Mouse (Mus musculus) liver, adult 2 months (tissue): Measurements from ENCODE around the gene Asl. TPM values are rescaled to one million over a fixed set of nuclear protein-coding genes. Genes with fewer than 3 reads are reported as not detected.

Experiments
- DNase-seq: peaks from one replicate; pipeline ENCODE4 v3.0.0-alpha.2; 2011; ENCODE audit warnings: low read depth, low spot score; ENCODE audit errors: extremely low read depth
- H3K27ac ChIP-seq: fragments of 200-500 bp; replicated peaks from 2 replicates; pipeline ENCODE4 v1.5.1; 2012; ENCODE audit warnings: low read depth, mild to moderate bottlenecking, control low read depth, inconsistent platforms, low read length; ENCODE audit not compliant: insufficient read depth
- H3K27me3 ChIP-seq: fragments of 200-500 bp; 2 replicates; pipeline ENCODE4 v1.6.1; 2012; ENCODE audit warnings: mild to moderate bottlenecking, moderate library complexity, low read length, inconsistent platforms; ENCODE audit not compliant: control insufficient read depth, insufficient read depth
- H3K36me3 ChIP-seq: fragments of 200-500 bp; 2 replicates; pipeline ENCODE4 v1.6.1; 2012; ENCODE audit warnings: low read length, inconsistent platforms; ENCODE audit not compliant: control insufficient read depth, insufficient read depth
- H3K4me1 ChIP-seq: fragments of 200-500 bp; 2 replicates; pipeline ENCODE4 v1.6.1; 2011; ENCODE audit warnings: low read length; ENCODE audit not compliant: control insufficient read depth, insufficient read depth
- H3K4me3 ChIP-seq: fragments of 200-500 bp; 2 replicates; pipeline ENCODE4 v1.5.1; 2011; ENCODE audit warnings: low read depth, mild to moderate bottlenecking, control low read depth, low read length, moderate library complexity; ENCODE audit not compliant: insufficient read depth
- H3K79me2 ChIP-seq: fragments of 200-500 bp; 2 replicates; pipeline ENCODE4 v1.6.1; 2012; ENCODE audit warnings: inconsistent platforms, mild to moderate bottlenecking, low read length, moderate library complexity; ENCODE audit not compliant: control insufficient read depth, insufficient read depth
- H3K9ac ChIP-seq: fragments of 200-500 bp; 2 replicates; pipeline ENCODE4 v1.6.1; 2012; ENCODE audit warnings: low read depth, mild to moderate bottlenecking, control low read depth, inconsistent platforms, low read length
- CTCF ChIP-seq: fragments of 200-500 bp; IDR thresholded peaks from 2 replicates; pipeline ENCODE4 v1.5.1; 2011; ENCODE audit warnings: low read depth, low read length, control low read depth
- POLR2A ChIP-seq: fragments of 200-500 bp; IDR thresholded peaks from 2 replicates; pipeline ENCODE4 v1.6.1; 2011; ENCODE audit warnings: low read length, control low read depth; ENCODE audit not compliant: insufficient read depth; ENCODE audit errors: extremely low read depth
- WGBS: fragments of 180-500 bp; shearing (Covaris S2); methylation state at CpG from one replicate; pipeline ENCODE4 v1.1.7; 2018; 5-methylcytosine and 5-hydroxymethylcytosine counted together
- polyA plus RNA-seq: library from polyadenylated mRNA; depleted of rRNA; stranded (reverse); fragments of >200 nt; gene quantifications from 2 replicates; pipeline ENCODE4 v1.2.3, GENCODE M21; 2012
- total RNA-seq: library from RNA; depleted of rRNA; stranded (reverse); fragments of >200 nt; gene quantifications from 2 replicates; pipeline ENCODE4 v1.2.3, GENCODE M21; 2014

Gene Asl
- total and polyA plus RNA-seq, 2 experiments: 622 to 683 TPM

GRCm38 (mm10) chr5:130001356-130001987 lies 27.6 kb downstream of the Asl start:
- no peak overlapping the region for H3K4me3 ChIP-seq
- H3K27me3 ChIP-seq: no peaks in the 10 kb centered on the region
- 76% methylated on average over 5 of the region's 5 CpGs for whole genome bisulfite sequencing
- peaks cover 3% of the 10 kb centered on the region; the same call in 1 of the 2 replicates for H3K36me3 ChIP-seq
- no peaks in the 10 kb centered on the region; the same call in 1 of the 2 replicates for H3K79me2 ChIP-seq
- no peaks in the 10 kb centered on the region for H3K4me1 ChIP-seq
- no peak for DNase-seq
- TF ChIP-seq CTCF (no peak), POLR2A (no peak)
- no peak overlapping the region for H3K9ac ChIP-seq
- H3K27ac ChIP-seq: no peak overlapping the region

- Histone ChIP-seq H3K27ac (no peak overlapping the region), H3K4me1 (no peaks in the 10 kb centered on the region), H3K27me3 (no peaks in the 10 kb centered on the region), H3K79me2 (no peaks in the 10 kb centered on the region; the same call in 1 of the 2 replicates), H3K36me3 (peaks cover 3% of the 10 kb centered on the region; the same call in 1 of the 2 replicates), H3K9ac (no peak overlapping the region), H3K4me3 (no peak overlapping the region)
- 94% methylated on average over 12 of the region's 12 CpGs for WGBS
- DNase-seq: no peak
- TF ChIP-seq POLR2A (no peak), CTCF (no peak)
These were observed 28.3 kb downstream of the Asl start for GRCm38 (mm10) chr5:130000735-130001134.

- DNase-seq: peak; percentile 57
- no peaks in the 10 kb centered on the region for H3K27me3 ChIP-seq
- peaks cover 3% of the 10 kb centered on the region; the same call in 1 of the 2 replicates for H3K36me3 ChIP-seq
- WGBS: 31% methylated on average over 4 of the region's 4 CpGs
- H3K79me2 ChIP-seq: no peaks in the 10 kb centered on the region; the same call in 1 of the 2 replicates
- TF ChIP-seq CTCF (peak; percentile 95), POLR2A (no peak)
- H3K4me3 ChIP-seq: no peak overlapping the region
- no peaks in the 10 kb centered on the region for H3K4me1 ChIP-seq
- no peak overlapping the region for H3K27ac ChIP-seq
- H3K9ac ChIP-seq: no peak overlapping the region
These were observed 29.9 kb downstream of the Asl start for GRCm38 (mm10) chr5:129999097-129999496.

- Histone ChIP-seq H3K4me1 (no peaks in the 10 kb centered on the region), H3K27me3 (no peaks in the 10 kb centered on the region), H3K79me2 (no peaks in the 10 kb centered on the region; the same call in 1 of the 2 replicates), H3K9ac (no peak overlapping the region), H3K36me3 (peaks cover 3% of the 10 kb centered on the region; the same call in 1 of the 2 replicates), H3K27ac (no peak overlapping the region), H3K4me3 (no peak overlapping the region)
- DNase-seq: no peak
- TF ChIP-seq CTCF: peak; percentile 8; the same call in 1 of the 2 replicates
- no peak for TF ChIP-seq POLR2A
- 79% methylated on average over 19 of the region's 19 CpGs for WGBS
These were observed 31.3 kb downstream of the Asl start for GRCm38 (mm10) chr5:129997700-129998099.

- TF ChIP-seq CTCF (no peak), POLR2A (no peak)
- Histone ChIP-seq H3K36me3 (peaks cover 3% of the 10 kb centered on the region; the same call in 1 of the 2 replicates), H3K79me2 (no peaks in the 10 kb centered on the region), H3K9ac (no peak overlapping the region), H3K27me3 (no peaks in the 10 kb centered on the region), H3K4me3 (no peak overlapping the region), H3K27ac (no peak overlapping the region), H3K4me1 (no peaks in the 10 kb centered on the region)
- DNase-seq: no peak
- WGBS: 93% methylated on average over 7 of the region's 7 CpGs
These were observed 34.1 kb downstream of the Asl start for GRCm38 (mm10) chr5:129994989-129995388.

GRCm38 (mm10) chr5:129993374-129993773 lies 35.7 kb downstream of the Asl start:
- no peak for DNase-seq
- Histone ChIP-seq H3K4me1 (peaks cover 4% of the 10 kb centered on the region), H3K4me3 (no peak overlapping the region), H3K27me3 (no peaks in the 10 kb centered on the region), H3K9ac (no peak overlapping the region), H3K79me2 (no peaks in the 10 kb centered on the region), H3K36me3 (peaks cover 3% of the 10 kb centered on the region; the same call in 1 of the 2 replicates), H3K27ac (no peak overlapping the region)
- TF ChIP-seq POLR2A (no peak), CTCF (no peak)
- 94% methylated on average over 14 of the region's 14 CpGs for WGBS
